ENCODE assay signal across 8 mouse cellular contexts in genomic region chr2:158770126-158770757, GRCm38 (mm10). TPM values are rescaled to one million over a fixed set of nuclear protein-coding genes. Genes with fewer than 3 reads are reported as not detected.
DNase-seq lines count a peak whose midpoint lies in the region; ATAC-seq and TF ChIP-seq lines count a peak whose summit lies in the region.

No protein-coding gene starts in this region.

- WGBS in liver, embryonic 11.5 days = 52% methylated on average over 13 of the region's 13 CpGs
- WGBS in embryonic facial prominence, embryonic 15.5 days = 17% methylated on average over 13 of the region's 13 CpGs
- WGBS in hindbrain, embryonic 14.5 days = 34% methylated on average over 13 of the region's 13 CpGs
- WGBS in midbrain, postnatal 0 days = 36% methylated on average over 13 of the region's 13 CpGs

- no peak for ATAC-seq in liver, embryonic 11.5 days (replicated peaks; ENCODE audit: low FRiP score)
- ATAC-seq in embryonic facial prominence, embryonic 15.5 days (ENCODE audit: insufficient number of reproducible peaks, low FRiP score, low TSS enrichment, low read depth) = no peak
- no peak for ATAC-seq in hindbrain, embryonic 14.5 days (ENCODE audit: low FRiP score)
- no peak for ATAC-seq in midbrain, postnatal 0 days (ENCODE audit: low FRiP score)

- no peaks in the 10 kb centered on the region for H3K9me3 ChIP-seq in liver, embryonic 11.5 days (ENCODE audit: control insufficient read depth, low read length)
- H3K9me3 ChIP-seq in embryonic facial prominence, embryonic 15.5 days (replicated peaks) = no peaks in the 10 kb centered on the region
- H3K9me3 ChIP-seq in hindbrain, embryonic 14.5 days (ENCODE audit: control insufficient read depth, low read length) = no peaks in the 10 kb centered on the region
- H3K9me3 ChIP-seq in midbrain, postnatal 0 days (ENCODE audit: low read length) = no peaks in the 10 kb centered on the region

- peak overlapping the region; percentile 96 for H3K4me2 ChIP-seq in liver, embryonic 11.5 days
- H3K4me2 ChIP-seq in embryonic facial prominence, embryonic 15.5 days (replicated peaks) = peak overlapping the region; percentile 88
- peak overlapping the region; percentile 99 for H3K4me2 ChIP-seq in hindbrain, embryonic 14.5 days (replicated peaks)
- H3K4me2 ChIP-seq in midbrain, postnatal 0 days (ENCODE audit: low read depth, low read length, poor library complexity, severe bottlenecking) = no peak overlapping the region; the same call in 1 of the 2 replicates

- intact Hi-C loops in left cerebral cortex, postnatal 36 days (cut with DNase I) = no loop called here

- TF ChIP-seq CTCF in midbrain, postnatal 0 days (IDR thresholded peaks at IDR 0.05) = no peak

- 0 out of 2 replicates have a peak, but pooled peaks cover 8% of the 10 kb centered on the region for H3K36me3 ChIP-seq in liver, embryonic 11.5 days (ENCODE audit: control insufficient read depth, insufficient read depth, low read length)
- peaks cover 13% of the 10 kb centered on the region; the same call in 1 of the 2 replicates for H3K36me3 ChIP-seq in embryonic facial prominence, embryonic 15.5 days
- H3K36me3 ChIP-seq in hindbrain, embryonic 14.5 days (replicated peaks; ENCODE audit: control insufficient read depth, insufficient read depth) = no peaks in the 10 kb centered on the region
- H3K36me3 ChIP-seq in midbrain, postnatal 0 days (ENCODE audit: insufficient read depth, low read length) = no peaks in the 10 kb centered on the region

- DNase-seq in liver, embryonic 11.5 days (ENCODE audit: low spot score) = no peak
- no peak for DNase-seq in liver
- no peak for DNase-seq in hindbrain, embryonic 14.5 days (ENCODE audit: low spot score)
- peak; percentile 53 for DNase-seq in midbrain, postnatal 0 days (ENCODE audit: low spot score)
- no peak for DNase-seq in spleen, adult 12 weeks (ENCODE audit: low spot score)
- DNase-seq in ovary, postnatal 14 days (ENCODE audit: low spot score) = no peak
- no peak for DNase-seq in left cerebral cortex, postnatal 36 days (ENCODE audit: low spot score in 2 of 2)

- no peak overlapping the region for H3K27ac ChIP-seq in liver, embryonic 11.5 days (ENCODE audit: low read depth, low read length)
- H3K27ac ChIP-seq in embryonic facial prominence, embryonic 15.5 days (replicated peaks) = peak overlapping the region; percentile 67; the same call in 1 of the 2 replicates
- no peak overlapping the region for H3K27ac ChIP-seq in hindbrain, embryonic 14.5 days
- H3K27ac ChIP-seq in midbrain, postnatal 0 days (ENCODE audit: low read depth, low read length) = no peak overlapping the region

- H3K27me3 ChIP-seq in liver, embryonic 11.5 days (replicated peaks; ENCODE audit: control insufficient read depth, insufficient read depth, low read length) = 0 out of 2 replicates have a peak, but pooled peaks cover 2% of the 10 kb centered on the region
- no peaks in the 10 kb centered on the region for H3K27me3 ChIP-seq in embryonic facial prominence, embryonic 15.5 days
- H3K27me3 ChIP-seq in hindbrain, embryonic 14.5 days (ENCODE audit: control insufficient read depth, insufficient read depth, low read length) = no peaks in the 10 kb centered on the region
- no peaks in the 10 kb centered on the region for H3K27me3 ChIP-seq in midbrain, postnatal 0 days (ENCODE audit: insufficient read depth, low read length)

- H3K4me3 ChIP-seq in liver, embryonic 11.5 days (ENCODE audit: low read depth, low read length) = peak overlapping the region; percentile 86
- H3K4me3 ChIP-seq in embryonic facial prominence, embryonic 15.5 days (replicated peaks) = peak overlapping the region; percentile 68
- peak overlapping the region; percentile 47 for H3K4me3 ChIP-seq in hindbrain, embryonic 14.5 days (replicated peaks; ENCODE audit: low read length)
- H3K4me3 ChIP-seq in midbrain, postnatal 0 days (ENCODE audit: low read depth, low read length) = no peak overlapping the region

- 0 out of 2 replicates have a peak overlapping the region, but pooled peaks have one; percentile 3 for H3K9ac ChIP-seq in liver, embryonic 11.5 days (ENCODE audit: low read depth, low read length)
- peak overlapping the region; percentile 19; the same call in 1 of the 2 replicates for H3K9ac ChIP-seq in embryonic facial prominence, embryonic 15.5 days
- no peak overlapping the region for H3K9ac ChIP-seq in hindbrain, embryonic 14.5 days
- no peak overlapping the region for H3K9ac ChIP-seq in midbrain, postnatal 0 days (replicated peaks; ENCODE audit: low read length, poor library complexity, severe bottlenecking)

- peaks cover 37% of the 10 kb centered on the region for H3K4me1 ChIP-seq in liver, embryonic 11.5 days (replicated peaks; ENCODE audit: control insufficient read depth, insufficient read depth, low read length)
- peaks cover 53% of the 10 kb centered on the region for H3K4me1 ChIP-seq in embryonic facial prominence, embryonic 15.5 days
- H3K4me1 ChIP-seq in hindbrain, embryonic 14.5 days (replicated peaks; ENCODE audit: control insufficient read depth, insufficient read depth, low read length) = 0 out of 2 replicates have a peak, but pooled peaks cover 4% of the 10 kb centered on the region
- no peaks in the 10 kb centered on the region; the same call in 1 of the 2 replicates for H3K4me1 ChIP-seq in midbrain, postnatal 0 days (ENCODE audit: insufficient read depth, low read length)

RNA-seq across cellular contexts. Expression of gene Fam83d, which starts 2.3 kb away (rescaled TPM):
- polyA plus RNA-seq in liver, embryonic 11.5 days (2014; fragmentation: Nextera tagmentation; extraction: Ambion mirVana) = 27.9 and 28.1 TPM in 2 replicates
- 39.5 and 39.9 TPM in 2 replicates for polyA plus RNA-seq in embryonic facial prominence, embryonic 15.5 days (2015; fragmentation: Nextera tagmentation; extraction: Ambion mirVana)
- polyA plus RNA-seq in hindbrain, embryonic 14.5 days (2014; fragmentation: Nextera tagmentation; extraction: Ambion mirVana) = 7.5 and 7.6 TPM in 2 replicates
- 6.4 and 6.6 TPM in 2 replicates for total RNA-seq in midbrain, postnatal 0 days (2014; rRNA removed)
- 3.8 TPM in 2 replicates for polyA plus RNA-seq in midbrain, postnatal 0 days (2015; fragmentation: Nextera tagmentation; extraction: Ambion mirVana)
- 1 to 10 TPM; 1.6 to 2.2 TPM for total RNA-seq in left cerebral cortex, postnatal 36 days (2021)

RNA-seq across cellular contexts. Expression of gene Dhx35, which starts 24.4 kb away (rescaled TPM):
- polyA plus RNA-seq in liver, embryonic 11.5 days (2014; fragmentation: Nextera tagmentation; extraction: Ambion mirVana) = 11.6 and 13.0 TPM in 2 replicates
- 12.5 and 13.0 TPM in 2 replicates for polyA plus RNA-seq in embryonic facial prominence, embryonic 15.5 days (2015; fragmentation: Nextera tagmentation; extraction: Ambion mirVana)
- 13.2 and 13.5 TPM in 2 replicates for polyA plus RNA-seq in hindbrain, embryonic 14.5 days (2014; fragmentation: Nextera tagmentation; extraction: Ambion mirVana)
- total RNA-seq in midbrain, postnatal 0 days (2014; rRNA removed) = 24.7 and 26.9 TPM in 2 replicates
- 9.7 and 11.4 TPM in 2 replicates for polyA plus RNA-seq in midbrain, postnatal 0 days (2015; fragmentation: Nextera tagmentation; extraction: Ambion mirVana)
- 10 to 100 TPM; 15.7 to 17.4 TPM for total RNA-seq in left cerebral cortex, postnatal 36 days (2021)

Comparison
In these comparisons a context has a peak if more than half of its experiments do, and no peak if none do; other contexts are left out.
1. H3K9ac ChIP-seq: peak in liver, embryonic 11.5 days (single experiment) and embryonic facial prominence, embryonic 15.5 days (single experiment); none in hindbrain, embryonic 14.5 days (single experiment) and midbrain, postnatal 0 days (single experiment).